Mouse (Mus musculus): ENCODE data around the gene 1700020A23Rik.
"Not testable (repeated sequence)": the region's sequence is repeated elsewhere in the genome, so short reads cannot be mapped to it uniquely, and the experiment has no call there.

The 1700020A23Rik gene

GRCm38 (mm10) chr2:130404939-130405338, at the start of gene 1700020A23Rik, which contains the start of gene Gm28372:
TSS of gene 1700020A23Rik (plus strand) at chr2:130405259.
TSS of gene Gm28372 (plus strand) at chr2:130405239.
- DNase-seq (ENCODE audit: low read depth, low spot score) = no peak

GRCm38 (mm10) chr2:130357551-130357950, 47.5 kb upstream of the 1700020A23Rik start:
- DNase-seq (ENCODE audit: low read depth, low spot score) = no peak

- DNase-seq (ENCODE audit: low read depth, low spot score) = no peak
These were observed 46.2 kb upstream of the 1700020A23Rik start for GRCm38 (mm10) chr2:130358852-130359251.

- peak; percentile 83 for DNase-seq (ENCODE audit: low read depth, low spot score)
These were observed 42.5 kb upstream of the 1700020A23Rik start for GRCm38 (mm10) chr2:130362511-130363026.

GRCm38 (mm10) chr2:130365211-130366094, 39.6 kb upstream of the 1700020A23Rik start:
- DNase-seq (ENCODE audit: low read depth, low spot score) = peak; percentile 48

GRCm38 (mm10) chr2:130367386-130367785, 37.7 kb upstream of the 1700020A23Rik start:
- DNase-seq (ENCODE audit: low read depth, low spot score) = no peak

- DNase-seq (ENCODE audit: low read depth, low spot score) = not testable (repeated sequence)
These were observed 32.0 kb upstream of the 1700020A23Rik start for GRCm38 (mm10) chr2:130373026-130373425.

- no peak for DNase-seq (ENCODE audit: low read depth, low spot score)
These were observed 30.1 kb upstream of the 1700020A23Rik start for GRCm38 (mm10) chr2:130374951-130375350.

- no peak for DNase-seq (ENCODE audit: low read depth, low spot score)
These were observed 21.9 kb upstream of the 1700020A23Rik start for GRCm38 (mm10) chr2:130383205-130383604.

GRCm38 (mm10) chr2:130383895-130384294, 21.2 kb upstream of the 1700020A23Rik start:
- DNase-seq (ENCODE audit: low read depth, low spot score) = no peak

- DNase-seq (ENCODE audit: low read depth, low spot score) = no peak
These were observed 18.8 kb upstream of the 1700020A23Rik start for GRCm38 (mm10) chr2:130386212-130386611.

- peak; percentile 49 for DNase-seq (ENCODE audit: low read depth, low spot score)
These were observed 16.3 kb upstream of the 1700020A23Rik start for GRCm38 (mm10) chr2:130388796-130389195.

GRCm38 (mm10) chr2:130390993-130391625, 13.9 kb upstream of the 1700020A23Rik start:
- DNase-seq (ENCODE audit: low read depth, low spot score) = no peak

GRCm38 (mm10) chr2:130392836-130393235, 12.2 kb upstream of the 1700020A23Rik start:
- no peak for DNase-seq (ENCODE audit: low read depth, low spot score)

GRCm38 (mm10) chr2:130395696-130396095, 9.4 kb upstream of the 1700020A23Rik start:
- DNase-seq (ENCODE audit: low read depth, low spot score) = no peak

- peak; percentile 65 for DNase-seq (ENCODE audit: low read depth, low spot score)
These were observed 7.7 kb upstream of the 1700020A23Rik start, which contains the start of gene Cpxm1 for GRCm38 (mm10) chr2:130397186-130397985. TSS of gene Cpxm1 (minus strand) at chr2:130397574.

GRCm38 (mm10) chr2:130398091-130398490, 7.0 kb upstream of the 1700020A23Rik start:
- DNase-seq (ENCODE audit: low read depth, low spot score) = no peak

GRCm38 (mm10) chr2:130400046-130400445, 5.0 kb upstream of the 1700020A23Rik start:
- peak; percentile 56 for DNase-seq (ENCODE audit: low read depth, low spot score)

- DNase-seq (ENCODE audit: low read depth, low spot score) = no peak
These were observed 3.2 kb upstream of the 1700020A23Rik start for GRCm38 (mm10) chr2:130401891-130402290.

GRCm38 (mm10) chr2:130406178-130406577, 1.1 kb downstream of the 1700020A23Rik start, which contains the start of gene Tmem239:
TSS of gene Tmem239 (plus strand) at chr2:130406478.
- no peak for DNase-seq (ENCODE audit: low read depth, low spot score)

- DNase-seq (ENCODE audit: low read depth, low spot score) = peak; percentile 50
These were observed 3.1 kb downstream of the 1700020A23Rik start for GRCm38 (mm10) chr2:130408194-130408593.

All from ZHBTc4 (cell line).